Mouse (Mus musculus) liver, postnatal 0 days (tissue): Measurements from ENCODE around the gene Mms19. TPM values are rescaled to one million over a fixed set of nuclear protein-coding genes. Genes with fewer than 3 reads are reported as not detected.
A peak's percentile ranks its signal among the peaks of the same experiment; 100 is the strongest.

Source experiments
- ATAC-seq: fragments of 200-750 bp; cut with Nextera tagmentation; 2 replicates; pipeline ENCODE4 v1.8.0; 2017; ENCODE audit warnings: mild to moderate bottlenecking, moderate library complexity
- DNase-seq: peaks from one replicate; pipeline ENCODE4 v3.0.0-alpha.2; 2016
- H3K27ac ChIP-seq: fragments of 300-500 bp; sonication (generic); 2 replicates; pipeline ENCODE4 v1.5.1; 2014; ENCODE audit warnings: antibody characterized with exemption, moderate library complexity, mild to moderate bottlenecking, low read depth
- H3K27me3 ChIP-seq: fragments of 300-500 bp; sonication (generic); 2 replicates; pipeline ENCODE4 v1.6.1; 2014; ENCODE audit warnings: low read length, control low read depth, mixed read lengths; ENCODE audit not compliant: insufficient read depth
- H3K36me3 ChIP-seq: fragments of 300-500 bp; sonication (generic); replicated peaks from 2 replicates; pipeline ENCODE4 v1.6.1; 2014; ENCODE audit warnings: mild to moderate bottlenecking, control low read depth, low read length, moderate library complexity, mixed read lengths; ENCODE audit not compliant: insufficient read depth
- H3K4me1 ChIP-seq: fragments of 300-500 bp; sonication (generic); 2 replicates; pipeline ENCODE4 v1.6.1; 2014; ENCODE audit warnings: antibody characterized with exemption, mild to moderate bottlenecking, control low read depth; ENCODE audit not compliant: insufficient read depth
- H3K4me2 ChIP-seq: fragments of 300-500 bp; sonication (generic); 2 replicates; pipeline ENCODE4 v1.6.1; 2014; ENCODE audit warnings: low read depth, mild to moderate bottlenecking, low read length, moderate library complexity, mixed read lengths
- H3K4me3 ChIP-seq: fragments of 300-500 bp; sonication (generic); 2 replicates; pipeline ENCODE4 v1.5.1; 2014; ENCODE audit warnings: low read depth, low read length
- H3K9ac ChIP-seq: fragments of 300-500 bp; sonication (generic); replicated peaks from 2 replicates; pipeline ENCODE4 v1.6.1; 2014; ENCODE audit warnings: mild to moderate bottlenecking, moderate library complexity
- H3K9me3 ChIP-seq: fragments of 300-500 bp; sonication (generic); 2 replicates; pipeline ENCODE4 v1.6.1; 2016; ENCODE audit warnings: mild to moderate bottlenecking, control low read depth, low read length, mixed read lengths
- CTCF ChIP-seq: sonication (generic); IDR thresholded peaks from 2 replicates; pipeline ENCODE4 v1.5.1; 2016; ENCODE audit warnings: antibody characterized with exemption, low read depth
- EP300 ChIP-seq: IDR thresholded peaks from 2 replicates; pipeline ENCODE4 v1.6.1; 2016; ENCODE audit warnings: antibody characterized with exemption, low read depth, mild to moderate bottlenecking
- WGBS: fragments of 180-500 bp; shearing (Covaris S2); extraction: QIAGEN DNeasy Blood & Tissue Kit; methylation state at CpG from one replicate; pipeline ENCODE4 v1.1.7; 2014; ENCODE audit not compliant: insufficient replicate concordance; 5-methylcytosine and 5-hydroxymethylcytosine counted together
- polyA plus RNA-seq: library from polyadenylated mRNA; unstranded; fragments of >200 nt; fragmentation: Nextera tagmentation; extraction: Ambion mirVana; gene quantifications from 2 replicates; pipeline ENCODE4 v1.2.1, GENCODE M21; 2015

Mms19 gene
- polyA plus RNA-seq, 1 experiment from 2014 or later, result 9.2 TPM

GRCm38 (mm10) chr19:41953574-41953973 is 27.4 kb downstream of the Mms19 start:
- H3K4me1 ChIP-seq, result no peaks in the 10 kb centered on the region
- DNase-seq (no peak), ATAC-seq (no peak)
- WGBS, result 87% methylated on average over 3 of the region's 3 CpGs
- no peak overlapping the region for H3K27ac ChIP-seq
- no peaks in the 10 kb centered on the region for H3K9me3 ChIP-seq
- no peak overlapping the region for H3K9ac ChIP-seq
- no peaks in the 10 kb centered on the region for H3K27me3 ChIP-seq
- no peak overlapping the region for H3K4me3 ChIP-seq
- no peak overlapping the region for H3K4me2 ChIP-seq
- H3K36me3 ChIP-seq, result peaks cover 88% of the 10 kb centered on the region
- no peak for TF ChIP-seq CTCF
- TF ChIP-seq EP300, result no peak

- no peaks in the 10 kb centered on the region for H3K9me3 ChIP-seq
- DNase-seq (no peak), ATAC-seq (no peak)
- H3K36me3 ChIP-seq, result peaks cover 89% of the 10 kb centered on the region
- H3K4me2 ChIP-seq, result no peak overlapping the region
- no peak overlapping the region for H3K9ac ChIP-seq
- H3K4me3 ChIP-seq, result no peak overlapping the region
- TF ChIP-seq CTCF, result peak; percentile 64
- TF ChIP-seq EP300, result no peak
- H3K4me1 ChIP-seq, result no peaks in the 10 kb centered on the region
- WGBS, result 78% methylated on average over 4 of the region's 4 CpGs
- no peak overlapping the region for H3K27ac ChIP-seq
- H3K27me3 ChIP-seq, result no peaks in the 10 kb centered on the region
These were observed 28.7 kb downstream of the Mms19 start for GRCm38 (mm10) chr19:41952287-41952686.

- WGBS, result 85% methylated on average over 7 of the region's 7 CpGs
- no peak overlapping the region for H3K4me2 ChIP-seq
- H3K4me1 ChIP-seq, result no peaks in the 10 kb centered on the region; the same call in 1 of the 2 replicates
- peaks cover 88% of the 10 kb centered on the region for H3K36me3 ChIP-seq
- TF ChIP-seq EP300, result no peak
- TF ChIP-seq CTCF, result no peak
- H3K27me3 ChIP-seq, result no peaks in the 10 kb centered on the region
- DNase-seq, result no peak
- H3K27ac ChIP-seq, result no peak overlapping the region
- H3K9ac ChIP-seq, result no peak overlapping the region
- no peaks in the 10 kb centered on the region for H3K9me3 ChIP-seq
- H3K4me3 ChIP-seq, result no peak overlapping the region
- no peak for ATAC-seq
These were observed 37.1 kb downstream of the Mms19 start for GRCm38 (mm10) chr19:41943841-41944240.

- DNase-seq, result no peak
- Histone ChIP-seq H3K9ac (no peak overlapping the region), H3K4me2 (no peak overlapping the region), H3K27ac (no peak overlapping the region), H3K27me3 (no peaks in the 10 kb centered on the region), H3K36me3 (peaks cover 57% of the 10 kb centered on the region), H3K4me3 (no peak overlapping the region), H3K9me3 (no peaks in the 10 kb centered on the region), H3K4me1 (peaks cover 8% of the 10 kb centered on the region)
- 87% methylated on average over 5 of the region's 5 CpGs for WGBS
- ATAC-seq, result no peak
- TF ChIP-seq EP300 (no peak), CTCF (no peak)
These were observed 42.4 kb downstream of the Mms19 start for GRCm38 (mm10) chr19:41938539-41938938.

GRCm38 (mm10) chr19:41935921-41936320 is 45.0 kb downstream of the Mms19 start:
- peaks cover 39% of the 10 kb centered on the region for H3K36me3 ChIP-seq
- 71% methylated on average over 1 of the region's 1 CpGs for WGBS
- TF ChIP-seq EP300, result no peak
- TF ChIP-seq CTCF, result no peak

GRCm38 (mm10) chr19:41934124-41934523 is 46.8 kb downstream of the Mms19 start:
- H3K9ac ChIP-seq, result peak overlapping the region; percentile 90
- WGBS, result 22% methylated on average over 6 of the region's 6 CpGs
- no peaks in the 10 kb centered on the region for H3K27me3 ChIP-seq
- peaks cover 15% of the 10 kb centered on the region for H3K4me1 ChIP-seq
- TF ChIP-seq CTCF (no peak), EP300 (no peak)
- peaks cover 24% of the 10 kb centered on the region for H3K36me3 ChIP-seq
- H3K27ac ChIP-seq, result no peak overlapping the region
- DNase-seq, result no peak
- ATAC-seq, result no peak
- peak overlapping the region; percentile 98 for H3K4me3 ChIP-seq
- peak overlapping the region; percentile 98 for H3K4me2 ChIP-seq
- H3K9me3 ChIP-seq, result no peaks in the 10 kb centered on the region

More at GRCm38 (mm10) chr19:41935921-41936320, 45.0 kb downstream of the Mms19 start:
- DNase-seq (no peak), ATAC-seq (no peak)
- Histone ChIP-seq H3K4me3 (no peak overlapping the region), H3K4me2 (no peak overlapping the region), H3K27me3 (no peaks in the 10 kb centered on the region), H3K9ac (no peak overlapping the region), H3K4me1 (peaks cover 15% of the 10 kb centered on the region), H3K27ac (no peak overlapping the region), H3K9me3 (no peaks in the 10 kb centered on the region)
